8 mouse cellular contexts compared by ENCODE assay signal in the genomic region with DNA sequence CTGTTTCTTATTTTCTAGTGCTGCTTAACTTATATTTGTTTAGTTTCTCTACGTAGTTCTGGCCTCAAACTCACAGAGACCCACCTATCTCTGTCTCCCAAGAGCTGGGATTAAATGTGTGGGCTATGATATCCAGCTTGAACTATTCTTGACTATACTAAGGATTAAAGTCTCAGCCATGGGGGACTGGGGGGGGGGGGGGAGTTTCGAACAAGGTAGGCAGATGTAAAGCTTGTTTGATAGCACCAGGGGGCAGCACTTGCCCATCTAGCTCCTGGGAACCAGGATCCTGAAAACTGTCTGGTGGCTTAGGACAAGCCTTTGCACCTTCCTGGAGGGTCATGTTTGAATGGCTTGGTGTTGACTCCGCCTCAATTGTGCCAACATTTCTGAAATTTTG. TPM values are rescaled to one million over a fixed set of nuclear protein-coding genes. Genes with fewer than 3 reads are reported as not detected.
DNase-seq lines count a peak whose midpoint lies in the region; ATAC-seq and TF ChIP-seq lines count a peak whose summit lies in the region.

No protein-coding gene starts in this region.

- no peak overlapping the region for H3K27ac ChIP-seq in hindbrain, embryonic 16.5 days (ENCODE audit: low read depth, low read length)
- H3K27ac ChIP-seq in liver, embryonic 13.5 days: peak overlapping the region; percentile 100

- H3K27me3 ChIP-seq in hindbrain, embryonic 16.5 days (replicated peaks; ENCODE audit: control insufficient read depth, insufficient read depth, low read length): no peaks in the 10 kb centered on the region
- no peaks in the 10 kb centered on the region for H3K27me3 ChIP-seq in liver, embryonic 13.5 days

- peaks cover 18% of the 10 kb centered on the region for H3K4me1 ChIP-seq in hindbrain, embryonic 16.5 days (ENCODE audit: control insufficient read depth, insufficient read depth, low read depth, low read length)
- peaks cover 71% of the 10 kb centered on the region for H3K4me1 ChIP-seq in liver, embryonic 13.5 days (replicated peaks)

- peaks cover 18% of the 10 kb centered on the region for H3K36me3 ChIP-seq in hindbrain, embryonic 16.5 days (ENCODE audit: control insufficient read depth, insufficient read depth, low read length)
- peaks cover 52% of the 10 kb centered on the region for H3K36me3 ChIP-seq in liver, embryonic 13.5 days

- peak; percentile 78 for TF ChIP-seq CTCF in brain, embryonic 14.5 days (IDR thresholded peaks at IDR 0.05; ENCODE audit: borderline replicate concordance, extremely low read depth, insufficient read depth, insufficient read length)

- peak overlapping the region; percentile 73 for H3K4me3 ChIP-seq in hindbrain, embryonic 16.5 days (ENCODE audit: low read length)
- peak overlapping the region; percentile 95 for H3K4me3 ChIP-seq in liver, embryonic 13.5 days (replicated peaks)

- peak overlapping the region; percentile 82 for H3K4me2 ChIP-seq in hindbrain, embryonic 16.5 days (ENCODE audit: low read length)
- peak overlapping the region; percentile 92 for H3K4me2 ChIP-seq in liver, embryonic 13.5 days

- ATAC-seq in hindbrain, embryonic 16.5 days: no peak
- ATAC-seq in liver, embryonic 13.5 days (ENCODE audit: low read depth): peak; percentile 2; the same call in 1 of the 2 replicates

- peak; percentile 59 for DNase-seq in right cerebral cortex, adult 18-20 months
- no peak for DNase-seq in right cerebral cortex, postnatal 36 days (ENCODE audit: low spot score in 2 of 2)
- peak; percentile 84 for DNase-seq in brain, embryonic 14.5 days (ENCODE audit: low read depth)
- peak; percentile 59 for DNase-seq in fibroblast of lung, adult 2 months (ENCODE audit: low read depth)
- DNase-seq in liver, embryonic 13.5 days: peak; percentile 72
- peak; percentile 61 for DNase-seq in neural tube, embryonic 10.5 days (ENCODE audit: extremely low spot score, low spot score)
- DNase-seq in yolk sac, embryonic 10.5 days (ENCODE audit: low spot score): peak; percentile 77

- H3K9me3 ChIP-seq in hindbrain, embryonic 16.5 days (ENCODE audit: control insufficient read depth, low read length): no peaks in the 10 kb centered on the region
- H3K9me3 ChIP-seq in liver, embryonic 13.5 days (replicated peaks): no peaks in the 10 kb centered on the region

- 9% methylated on average over 3 of the region's 3 CpGs for WGBS in hindbrain, embryonic 16.5 days
- WGBS in liver, embryonic 13.5 days (ENCODE audit: insufficient replicate concordance): 3% methylated on average over 3 of the region's 3 CpGs

- H3K9ac ChIP-seq in hindbrain, embryonic 16.5 days (ENCODE audit: low read depth, low read length): no peak overlapping the region
- H3K9ac ChIP-seq in liver, embryonic 13.5 days: peak overlapping the region; percentile 98

- no peak for TF ChIP-seq POLR2A in brain, embryonic 14.5 days (IDR thresholded peaks at IDR 0.05; ENCODE audit: borderline replicate concordance, extremely low read depth, insufficient read depth, insufficient read length, poor library complexity, severe bottlenecking)

RNA-seq across cellular contexts. Expression of gene Apeh, which starts 1.1 kb away (rescaled TPM):
- polyA plus RNA-seq in brain, embryonic 14.5 days (2012; rRNA removed): 65.1 and 81.4 TPM in 2 replicates
- polyA plus RNA-seq in hindbrain, embryonic 16.5 days (2015; fragmentation: Nextera tagmentation; extraction: Ambion mirVana): 58.6 and 60.9 TPM in 2 replicates
- 176 and 195 TPM in 2 replicates for polyA plus RNA-seq in liver, embryonic 13.5 days (2015; fragmentation: Nextera tagmentation; extraction: Ambion mirVana)

RNA-seq across cellular contexts. Expression of gene Rnf123, which starts 12.4 kb away (rescaled TPM):
- 93.3 and 93.5 TPM in 2 replicates for polyA plus RNA-seq in brain, embryonic 14.5 days (2012; rRNA removed)
- 47.6 and 53.9 TPM in 2 replicates for polyA plus RNA-seq in hindbrain, embryonic 16.5 days (2015; fragmentation: Nextera tagmentation; extraction: Ambion mirVana)
- 80.8 and 88.0 TPM in 2 replicates for polyA plus RNA-seq in liver, embryonic 13.5 days (2015; fragmentation: Nextera tagmentation; extraction: Ambion mirVana)

RNA-seq across cellular contexts. Expression of gene Mst1, which starts 15.3 kb away (rescaled TPM):
- polyA plus RNA-seq in brain, embryonic 14.5 days (2012; rRNA removed): 0.08 and 0.10 TPM in 2 replicates
- polyA plus RNA-seq in hindbrain, embryonic 16.5 days (2015; fragmentation: Nextera tagmentation; extraction: Ambion mirVana): not detected in 2 replicates
- 15.5 and 18.6 TPM in 2 replicates for polyA plus RNA-seq in liver, embryonic 13.5 days (2015; fragmentation: Nextera tagmentation; extraction: Ambion mirVana)

RNA-seq across cellular contexts. Expression of gene Amigo3, which starts 42.6 kb away (rescaled TPM):
- polyA plus RNA-seq in brain, embryonic 14.5 days (2012; rRNA removed): 3.6 and 4.0 TPM in 2 replicates
- polyA plus RNA-seq in hindbrain, embryonic 16.5 days (2015; fragmentation: Nextera tagmentation; extraction: Ambion mirVana): 2.1 and 2.4 TPM in 2 replicates
- polyA plus RNA-seq in liver, embryonic 13.5 days (2015; fragmentation: Nextera tagmentation; extraction: Ambion mirVana): 1.2 and 1.4 TPM in 2 replicates

RNA-seq across cellular contexts. Expression of gene Gmppb, which starts 46.5 kb away (rescaled TPM):
- polyA plus RNA-seq in brain, embryonic 14.5 days (2012; rRNA removed): 15.7 and 16.8 TPM in 2 replicates
- polyA plus RNA-seq in hindbrain, embryonic 16.5 days (2015; fragmentation: Nextera tagmentation; extraction: Ambion mirVana): 25.1 and 25.7 TPM in 2 replicates
- polyA plus RNA-seq in liver, embryonic 13.5 days (2015; fragmentation: Nextera tagmentation; extraction: Ambion mirVana): 21.0 TPM in 2 replicates

Comparison
In these comparisons a context has a peak if more than half of its experiments do, and no peak if none do; other contexts are left out.
1. DNase-seq: peak in right cerebral cortex, adult 18-20 months (single experiment), brain, embryonic 14.5 days (single experiment), fibroblast of lung, adult 2 months (single experiment), liver, embryonic 13.5 days (single experiment), neural tube, embryonic 10.5 days (single experiment) and yolk sac, embryonic 10.5 days (single experiment); none in right cerebral cortex, postnatal 36 days (0 of 2).
2. RNA of gene Mst1, which starts 15.3 kb away (polyA plus RNA-seq): 15.5 to 18.6 TPM in liver, embryonic 13.5 days; not detected in hindbrain, embryonic 16.5 days and 0.08 to 0.10 TPM in brain, embryonic 14.5 days; every median in the first group is over 10 times any median in the second.